Mouse (Mus musculus): ENCODE data around the gene Olfr406. TPM values are rescaled to one million over a fixed set of nuclear protein-coding genes. Genes with fewer than 3 reads are reported as not detected.

Gene Olfr406
- not detected for polyA plus RNA-seq (2015; fragmentation: Illumina TruSeq; extraction: RNeasy Lipid Tissue Mini Kit (QIAGEN cat#74804); ENCODE audit: insufficient read depth, low replicate concordance)

DNA sequence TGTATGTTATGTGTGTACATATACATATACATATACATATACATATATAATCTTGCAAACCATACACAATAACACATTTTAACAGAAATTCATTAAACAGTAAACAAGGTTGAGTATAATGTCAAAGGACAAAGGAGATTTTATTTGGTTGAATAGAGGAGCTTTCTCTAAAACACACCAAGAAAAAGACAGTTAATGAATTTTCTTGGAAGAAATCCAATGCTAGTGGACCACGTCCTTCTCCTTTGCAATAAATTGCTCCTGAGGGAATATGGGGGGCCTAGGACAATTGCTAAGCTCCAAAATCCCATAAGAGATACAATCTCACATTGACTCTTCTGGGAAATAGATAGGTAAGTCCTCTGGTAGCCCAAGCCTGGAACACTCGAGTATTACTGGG lies at the start of gene Olfr406:
Gene Olfr406 (plus strand): TSS at position 301 of the 400 bp plus-strand sequence.

DNA sequence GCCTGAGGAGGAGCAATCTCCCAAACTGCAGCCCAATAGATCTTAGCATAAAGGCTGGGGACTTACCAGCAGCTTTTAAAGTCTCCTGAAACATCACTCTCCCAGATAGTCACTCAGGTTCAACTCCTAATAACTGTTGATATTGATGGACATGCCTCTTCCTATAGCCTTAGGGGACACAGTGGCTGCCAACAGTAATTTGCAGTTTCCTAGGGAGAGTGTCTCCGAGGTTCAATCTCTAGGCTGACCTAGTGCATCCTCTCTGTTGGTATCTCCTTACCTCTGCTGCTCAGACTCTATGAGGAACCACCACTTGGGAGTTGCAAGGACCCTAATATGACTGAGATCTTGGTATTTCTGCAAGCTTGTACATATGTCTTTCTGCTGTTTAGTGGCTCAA lies 48.3 kb upstream of the Olfr406 start, which contains the start of gene Olfr43:
Gene Olfr43 (minus strand): TSS at position 101 of the 400 bp plus-strand sequence.

DNA sequence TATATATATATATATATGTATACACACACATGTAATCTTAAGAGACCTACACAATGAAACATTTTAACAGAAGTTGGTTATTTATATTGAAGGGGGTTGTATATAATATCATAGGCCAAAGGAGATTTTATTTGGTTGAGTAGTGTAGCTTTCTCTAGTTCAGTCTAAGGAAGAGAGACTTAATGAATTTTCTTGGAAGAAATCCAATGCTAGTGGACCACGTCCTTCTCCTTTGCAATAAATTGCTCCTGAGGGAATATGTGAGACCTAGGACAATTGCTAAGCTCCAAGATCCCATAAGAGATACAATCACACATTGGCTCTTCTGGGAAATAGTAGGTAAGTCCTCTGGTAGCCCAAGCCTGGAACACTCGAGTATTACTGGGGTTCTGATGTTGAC lies 23.8 kb downstream of the Olfr406 start, which contains the start of gene Olfr59:
Gene Olfr59 (plus strand): TSS at position 301 of the 400 bp plus-strand sequence.

Other genes starting within 250 kb of the Olfr406 start
- gene Olfr139, start 203.3 kb upstream of the Olfr406 start, polyA plus RNA-seq (2015; fragmentation: Illumina TruSeq; extraction: RNeasy Lipid Tissue Mini Kit (QIAGEN cat#74804); ENCODE audit: insufficient read depth, low replicate concordance) = not detected
- gene Olfr399, start 203.2 kb upstream of the Olfr406 start, polyA plus RNA-seq (2015; fragmentation: Illumina TruSeq; extraction: RNeasy Lipid Tissue Mini Kit (QIAGEN cat#74804); ENCODE audit: insufficient read depth, low replicate concordance) = not detected
- gene Zfp616, start 189.9 kb upstream of the Olfr406 start, polyA plus RNA-seq (2015; fragmentation: Illumina TruSeq; extraction: RNeasy Lipid Tissue Mini Kit (QIAGEN cat#74804); ENCODE audit: insufficient read depth, low replicate concordance) = not detected
- not detected for gene Olfr401, start 146.1 kb upstream of the Olfr406 start, polyA plus RNA-seq (2015; fragmentation: Illumina TruSeq; extraction: RNeasy Lipid Tissue Mini Kit (QIAGEN cat#74804); ENCODE audit: insufficient read depth, low replicate concordance)
- gene Olfr402, start 106.3 kb upstream of the Olfr406 start, polyA plus RNA-seq (2015; fragmentation: Illumina TruSeq; extraction: RNeasy Lipid Tissue Mini Kit (QIAGEN cat#74804); ENCODE audit: insufficient read depth, low replicate concordance) = not detected
- not detected for gene Olfr403, start 73.6 kb upstream of the Olfr406 start, polyA plus RNA-seq (2015; fragmentation: Illumina TruSeq; extraction: RNeasy Lipid Tissue Mini Kit (QIAGEN cat#74804); ENCODE audit: insufficient read depth, low replicate concordance)
- not detected for gene Olfr43, start 48.4 kb upstream of the Olfr406 start, polyA plus RNA-seq (2015; fragmentation: Illumina TruSeq; extraction: RNeasy Lipid Tissue Mini Kit (QIAGEN cat#74804); ENCODE audit: insufficient read depth, low replicate concordance)
- not detected for gene Olfr59, start 23.9 kb downstream of the Olfr406 start, polyA plus RNA-seq (2015; fragmentation: Illumina TruSeq; extraction: RNeasy Lipid Tissue Mini Kit (QIAGEN cat#74804); ENCODE audit: insufficient read depth, low replicate concordance)
- gene Olfr410, start 78.2 kb downstream of the Olfr406 start, polyA plus RNA-seq (2015; fragmentation: Illumina TruSeq; extraction: RNeasy Lipid Tissue Mini Kit (QIAGEN cat#74804); ENCODE audit: insufficient read depth, low replicate concordance) = not detected
- gene Olfr411, start 92.8 kb downstream of the Olfr406 start, polyA plus RNA-seq (2015; fragmentation: Illumina TruSeq; extraction: RNeasy Lipid Tissue Mini Kit (QIAGEN cat#74804); ENCODE audit: insufficient read depth, low replicate concordance) = not detected
- not detected for gene Olfr412, start 102.3 kb downstream of the Olfr406 start, polyA plus RNA-seq (2015; fragmentation: Illumina TruSeq; extraction: RNeasy Lipid Tissue Mini Kit (QIAGEN cat#74804); ENCODE audit: insufficient read depth, low replicate concordance)

Data from spleen, adult 10 weeks (tissue).